Mouse (Mus musculus) bone marrow macrophage, adult 2 months (primary cell): Measurements from ENCODE around the gene Col5a1. TPM values are rescaled to one million over a fixed set of nuclear protein-coding genes. Genes with fewer than 3 reads are reported as not detected.

Source experiments
- H3K27ac ChIP-seq: 2 replicates; pipeline ENCODE4 v1.5.1; 2012; ENCODE audit warnings: low read depth, low read length; ENCODE audit not compliant: insufficient read depth
- H3K4me1 ChIP-seq: 2 replicates; pipeline ENCODE4 v1.6.1; 2012; ENCODE audit warnings: low read length; ENCODE audit not compliant: control insufficient read depth, insufficient read depth
- H3K4me3 ChIP-seq: 2 replicates; pipeline ENCODE4 v1.5.1; 2012; ENCODE audit warnings: mild to moderate bottlenecking, low read length, moderate library complexity; ENCODE audit not compliant: insufficient read depth
- CTCF ChIP-seq: IDR thresholded peaks from 2 replicates; pipeline ENCODE4 v1.5.1; 2012; ENCODE audit warnings: low read depth, mild to moderate bottlenecking, low read length, moderate library complexity
- POLR2A ChIP-seq: IDR thresholded peaks from 2 replicates; pipeline ENCODE4 v1.6.1; 2012; ENCODE audit warnings: mild to moderate bottlenecking, low read depth, low read length, borderline replicate concordance
- polyA plus RNA-seq: library from polyadenylated mRNA; stranded (reverse); fragments of >200 nt; gene quantifications from 2 replicates; pipeline ENCODE4 v1.2.4, GENCODE M21; 2012; ENCODE audit not compliant: missing spikeins, insufficient read depth, insufficient read length

Gene Col5a1
- polyA plus RNA-seq, 1 experiment = 1.5 TPM

DNA sequence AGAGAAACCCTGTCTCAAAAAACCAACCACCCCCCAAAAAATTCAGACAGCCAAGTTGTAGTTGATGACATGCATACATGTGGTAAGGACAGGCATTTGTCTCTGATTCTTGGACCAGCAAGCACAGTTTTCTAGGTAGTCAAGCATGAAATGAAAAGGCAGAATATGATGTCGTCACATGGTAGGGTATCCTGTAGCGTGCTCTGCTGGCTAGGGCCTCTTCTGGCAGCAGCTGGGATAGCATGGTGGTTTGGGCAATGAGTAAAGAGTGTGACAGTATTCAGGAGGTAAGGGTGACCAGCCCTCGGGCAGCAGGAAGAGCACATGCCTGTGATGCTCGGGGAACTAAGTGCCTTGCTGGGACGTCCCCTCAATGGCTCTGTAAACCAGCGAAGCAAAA lies 73.0 kb downstream of the Col5a1 start:
- Histone ChIP-seq H3K4me1 (no peaks in the 10 kb centered on the region), H3K27ac (no peak overlapping the region), H3K4me3 (no peak overlapping the region)
- no peak for TF ChIP-seq POLR2A
- TF ChIP-seq CTCF = no peak

DNA sequence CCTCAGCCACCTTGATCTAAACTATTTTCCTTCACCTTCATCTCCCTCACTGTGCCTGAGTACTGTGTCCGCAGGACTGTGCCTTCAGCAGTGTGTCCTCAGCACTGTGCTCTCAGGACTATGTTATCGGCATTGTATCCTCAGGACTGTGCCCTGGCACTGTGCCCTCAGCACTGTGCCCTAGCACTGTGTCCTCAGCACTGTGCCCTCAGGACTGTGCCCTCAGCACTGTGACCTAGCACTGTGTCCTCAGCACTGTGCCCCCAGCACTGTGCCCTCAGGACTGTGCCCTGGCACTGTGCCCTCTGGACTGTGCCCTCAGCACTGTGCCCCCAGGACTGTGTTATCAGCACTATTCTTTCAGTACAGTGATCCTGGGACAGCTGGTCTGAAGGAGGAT lies 75.0 kb downstream of the Col5a1 start:
- no peaks in the 10 kb centered on the region for H3K4me1 ChIP-seq
- H3K4me3 ChIP-seq = no peak overlapping the region
- no peak for TF ChIP-seq CTCF
- no peak for TF ChIP-seq POLR2A
- H3K27ac ChIP-seq = no peak overlapping the region

- H3K4me3 ChIP-seq = no peak overlapping the region
- TF ChIP-seq POLR2A (no peak), CTCF (no peak)
- H3K27ac ChIP-seq = no peak overlapping the region
- no peaks in the 10 kb centered on the region for H3K4me1 ChIP-seq
These were observed 76.2 kb downstream of the Col5a1 start for GRCm38 (mm10) chr2:27962406-27962805.

DNA sequence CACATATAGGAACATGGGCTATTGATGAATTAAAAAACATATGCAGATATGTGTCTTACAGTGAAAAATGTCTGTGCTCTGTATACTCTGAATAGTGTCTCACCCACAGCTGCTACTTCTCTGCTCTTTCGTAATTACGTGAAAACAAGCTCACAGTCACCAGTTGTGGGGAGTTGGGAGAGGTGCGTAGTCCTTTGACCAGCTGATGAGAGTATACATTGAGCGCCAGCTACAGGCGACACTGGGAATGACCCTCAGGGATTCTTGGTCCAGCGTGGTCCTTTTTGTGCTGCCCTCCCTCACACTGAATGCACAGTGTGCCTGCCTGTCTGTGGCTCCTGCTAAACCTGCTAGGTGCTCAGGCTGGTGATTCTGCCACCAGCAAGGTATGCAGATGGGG lies 82.9 kb downstream of the Col5a1 start:
- H3K4me1 ChIP-seq = no peaks in the 10 kb centered on the region
- TF ChIP-seq POLR2A (no peak), CTCF (peak; percentile 18; the same call in 1 of the 2 replicates)
- H3K4me3 ChIP-seq = no peak overlapping the region
- H3K27ac ChIP-seq = no peak overlapping the region

- H3K4me1 ChIP-seq = no peaks in the 10 kb centered on the region
- no peak overlapping the region for H3K4me3 ChIP-seq
- H3K27ac ChIP-seq = no peak overlapping the region
- TF ChIP-seq POLR2A = no peak
- peak; percentile 75 for TF ChIP-seq CTCF
These were observed 87.6 kb downstream of the Col5a1 start for GRCm38 (mm10) chr2:27973840-27974239.

GRCm38 (mm10) chr2:27975786-27976185 lies 89.6 kb downstream of the Col5a1 start:
- H3K4me1 ChIP-seq = no peaks in the 10 kb centered on the region
- H3K27ac ChIP-seq = no peak overlapping the region
- no peak overlapping the region for H3K4me3 ChIP-seq
- TF ChIP-seq CTCF (no peak), POLR2A (no peak)

- Histone ChIP-seq H3K4me1 (no peaks in the 10 kb centered on the region), H3K4me3 (no peak overlapping the region), H3K27ac (no peak overlapping the region)
- TF ChIP-seq CTCF (no peak), POLR2A (no peak)
These were observed 90.3 kb downstream of the Col5a1 start for GRCm38 (mm10) chr2:27976512-27976911.

DNA sequence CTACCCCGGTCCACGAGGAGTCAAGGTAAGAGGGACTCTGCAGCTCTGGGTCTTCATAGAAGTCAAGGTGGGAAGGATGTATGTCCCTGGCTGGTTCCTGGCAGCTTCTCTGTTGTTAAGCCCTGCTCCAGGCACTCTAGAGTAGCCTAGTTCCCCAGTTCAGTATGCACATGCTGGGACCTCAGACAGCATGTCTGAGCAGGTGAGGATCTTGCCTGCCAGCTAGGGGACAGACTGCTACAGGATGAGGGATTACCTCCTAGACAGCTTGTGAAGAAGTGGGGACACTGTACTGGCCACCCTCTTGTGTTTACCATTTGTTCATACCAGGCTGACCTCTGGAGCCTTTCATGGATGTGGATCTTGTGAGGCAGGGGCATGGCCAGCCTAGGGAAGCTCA lies 94.8 kb downstream of the Col5a1 start:
- H3K4me1 ChIP-seq = no peaks in the 10 kb centered on the region
- no peak for TF ChIP-seq POLR2A
- no peak for TF ChIP-seq CTCF
- no peak overlapping the region for H3K27ac ChIP-seq
- H3K4me3 ChIP-seq = no peak overlapping the region

DNA sequence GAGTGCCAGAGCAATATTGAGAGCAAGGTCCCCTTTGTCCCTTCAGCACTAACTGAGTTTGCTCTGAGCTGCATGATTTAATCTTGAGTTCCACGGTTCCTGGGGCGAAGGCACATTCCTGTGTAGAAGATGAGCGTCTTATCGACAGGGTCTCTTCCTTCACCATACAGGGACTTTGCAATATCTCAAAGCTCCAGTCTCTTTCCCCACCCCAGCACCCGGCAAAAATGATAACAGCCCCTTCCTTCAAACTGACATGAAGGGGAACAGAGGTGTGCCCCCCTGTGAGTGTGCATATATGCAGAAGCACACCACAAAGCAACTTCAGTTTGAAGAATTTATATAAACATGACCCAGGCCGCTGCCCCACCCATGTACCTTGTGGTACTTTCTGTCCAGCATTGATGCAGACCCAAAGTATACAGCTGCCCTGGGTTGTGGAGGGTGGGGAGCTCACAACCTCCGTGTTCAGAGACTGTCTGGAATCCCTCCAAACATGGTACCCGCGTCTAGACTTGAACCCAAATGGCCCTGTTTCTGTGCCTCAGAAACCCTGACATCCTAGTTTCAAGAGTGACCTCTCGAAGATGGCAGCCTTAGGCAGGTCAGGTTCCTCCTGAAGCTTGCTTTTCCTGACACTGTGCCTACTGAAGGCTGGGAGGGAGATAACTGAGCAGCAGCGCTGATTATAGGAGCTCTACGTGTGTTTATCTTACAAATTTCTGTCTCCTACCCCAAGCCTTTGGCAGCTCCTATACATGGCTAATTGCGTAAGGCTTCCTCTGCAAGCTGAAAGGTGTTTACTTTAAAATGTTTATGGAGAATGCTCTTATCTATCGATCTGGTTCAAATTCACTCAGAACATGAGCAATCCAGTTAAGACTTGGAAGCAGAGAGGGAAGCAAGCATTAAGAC lies 95.7 kb downstream of the Col5a1 start:
- H3K27ac ChIP-seq = no peak overlapping the region
- no peaks in the 10 kb centered on the region for H3K4me1 ChIP-seq
- H3K4me3 ChIP-seq = no peak overlapping the region
- TF ChIP-seq CTCF (no peak), POLR2A (no peak)

DNA sequence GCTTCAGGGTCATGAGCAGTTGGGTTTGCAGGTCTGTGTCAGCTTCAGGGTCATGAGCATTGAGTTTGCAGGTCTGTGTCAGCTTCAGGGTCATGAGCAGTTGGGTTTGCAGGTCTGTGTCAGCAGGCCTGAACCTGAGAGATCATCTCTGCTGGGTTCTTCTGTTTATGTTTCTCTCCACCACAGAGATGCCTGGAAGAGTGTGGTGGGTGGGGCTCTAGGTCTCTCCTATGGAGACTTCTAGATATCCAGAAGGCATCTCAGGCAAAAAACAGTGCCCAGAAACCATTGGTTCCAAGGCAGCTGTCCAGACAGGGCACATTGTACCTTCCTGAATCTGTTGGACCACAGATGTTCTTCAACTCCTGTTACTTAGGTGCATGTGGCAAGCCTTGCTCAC lies 96.9 kb downstream of the Col5a1 start:
- Histone ChIP-seq H3K4me1 (no peaks in the 10 kb centered on the region), H3K27ac (no peak overlapping the region), H3K4me3 (no peak overlapping the region)
- TF ChIP-seq CTCF = no peak
- TF ChIP-seq POLR2A = no peak
